Mouse (Mus musculus) forebrain, embryonic 16.5 days (tissue): ENCODE measurements around the gene Mrps36. TPM values are rescaled to one million over a fixed set of nuclear protein-coding genes. Genes with fewer than 3 reads are reported as not detected.
A peak's percentile ranks its signal among the peaks of the same experiment; 100 is the strongest.

Experiments
- ATAC-seq: fragments of 200-750 bp; cut with Nextera tagmentation; 2 replicates; pipeline ENCODE4 v1.8.0; 2017; ENCODE audit warnings: mild to moderate bottlenecking, moderate library complexity
- H3K27ac ChIP-seq: fragments of 300-500 bp; sonication (generic); 2 replicates; pipeline ENCODE4 v1.5.1; 2014; ENCODE audit warnings: low read length, control low read depth
- H3K27me3 ChIP-seq: fragments of 300-500 bp; sonication (generic); replicated peaks from 2 replicates; pipeline ENCODE4 v1.6.1; 2014; ENCODE audit warnings: low read length; ENCODE audit not compliant: control insufficient read depth, insufficient read depth
- H3K36me3 ChIP-seq: fragments of 300-500 bp; sonication (generic); 2 replicates; pipeline ENCODE4 v1.6.1; 2014; ENCODE audit not compliant: control insufficient read depth, insufficient read depth
- H3K4me1 ChIP-seq: fragments of 300-500 bp; sonication (generic); replicated peaks from 2 replicates; pipeline ENCODE4 v1.6.1; 2014; ENCODE audit warnings: low read length; ENCODE audit not compliant: control insufficient read depth, insufficient read depth
- H3K4me2 ChIP-seq: fragments of 300-500 bp; sonication (generic); 2 replicates; pipeline ENCODE4 v1.6.1; 2014; ENCODE audit warnings: mild to moderate bottlenecking, low read length, control low read depth
- H3K4me3 ChIP-seq: fragments of 300-500 bp; sonication (generic); replicated peaks from 2 replicates; pipeline ENCODE4 v1.5.1; 2014; ENCODE audit warnings: mild to moderate bottlenecking, low read length, control low read depth
- H3K9ac ChIP-seq: fragments of 300-500 bp; sonication (generic); replicated peaks from 2 replicates; pipeline ENCODE4 v1.6.1; 2014; ENCODE audit warnings: low read depth, low read length, control low read depth
- H3K9me3 ChIP-seq: fragments of 300-500 bp; sonication (generic); 2 replicates; pipeline ENCODE4 v1.6.1; 2016; ENCODE audit warnings: low read length; ENCODE audit not compliant: control insufficient read depth
- WGBS: fragments of 180-500 bp; shearing (Covaris S2); extraction: QIAGEN DNeasy Blood & Tissue Kit; methylation state at CpG from one replicate; pipeline ENCODE4 v1.1.7; 2014; 5-methylcytosine and 5-hydroxymethylcytosine counted together
- polyA plus RNA-seq: library from polyadenylated mRNA; unstranded; fragments of >200 nt; fragmentation: Nextera tagmentation; extraction: Ambion mirVana; gene quantifications from 2 replicates; pipeline ENCODE4 v1.2.1, GENCODE M21; 2015

The Mrps36 gene
- polyA plus RNA-seq, 1 experiment from 2014 or later = 112 TPM

DNA sequence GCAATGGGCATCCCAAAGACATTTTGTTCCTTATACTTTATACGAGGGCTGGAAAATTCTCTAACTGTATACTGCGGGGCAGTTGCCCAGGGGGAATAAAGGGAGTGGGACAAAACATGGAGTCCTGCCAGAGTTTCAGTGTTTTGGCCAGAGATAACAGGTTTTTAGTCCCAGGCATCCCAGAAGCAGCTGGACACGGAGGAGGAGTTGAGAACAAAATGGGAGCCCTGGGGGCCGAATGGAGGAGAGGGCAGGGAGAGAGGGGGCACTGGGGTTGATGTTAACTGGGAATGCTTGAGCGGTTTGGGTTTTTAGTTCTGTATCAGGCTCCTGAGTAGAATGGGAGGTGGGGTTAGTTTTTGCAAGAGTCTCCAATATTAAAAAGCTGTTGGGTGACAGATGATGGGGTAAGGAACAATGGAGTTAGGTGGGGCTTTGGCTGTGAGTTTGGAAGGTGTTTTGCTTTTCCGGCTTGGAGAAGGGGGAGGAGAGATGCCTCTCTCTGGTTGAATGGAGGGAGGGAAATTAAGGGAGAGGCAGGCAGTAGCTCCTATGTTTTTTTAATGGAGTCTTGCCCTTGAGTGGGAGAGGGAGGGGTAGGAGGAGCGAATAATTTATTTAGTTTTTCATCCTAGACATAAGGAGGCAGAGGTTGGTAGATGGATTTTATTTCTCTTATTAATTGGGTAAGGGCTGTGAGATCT is 20.3 kb downstream of the Mrps36 start:
- 54% methylated on average over 7 of the region's 7 CpGs for WGBS
- Histone ChIP-seq H3K9me3 (no peaks in the 10 kb centered on the region), H3K27me3 (no peaks in the 10 kb centered on the region), H3K9ac (no peak overlapping the region), H3K4me2 (no peak overlapping the region), H3K36me3 (peaks cover 6% of the 10 kb centered on the region; the same call in 1 of the 2 replicates), H3K27ac (no peak overlapping the region), H3K4me1 (peaks cover 15% of the 10 kb centered on the region), H3K4me3 (no peak overlapping the region)
- peak; percentile 58; the same call in 1 of the 2 replicates for ATAC-seq

DNA sequence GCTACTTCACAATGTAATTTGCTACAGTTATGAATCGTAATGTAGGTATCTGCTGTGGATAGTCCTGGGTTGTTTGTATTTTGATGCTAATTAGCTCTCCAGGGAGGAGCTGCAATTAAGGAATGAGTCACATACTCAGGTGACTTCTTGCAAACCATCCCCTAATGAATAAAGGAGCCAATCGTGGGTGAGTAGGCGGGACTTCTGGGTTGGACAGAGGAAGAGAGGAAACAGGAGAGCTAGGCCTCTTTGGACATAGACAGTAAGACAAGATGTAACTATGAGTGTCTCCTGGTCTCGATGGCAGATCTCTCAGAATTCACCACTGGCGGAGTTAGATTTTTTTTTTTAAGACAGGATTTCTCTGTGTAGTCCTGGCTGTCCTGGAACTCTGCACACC is 22.8 kb downstream of the Mrps36 start:
- H3K4me1 ChIP-seq = peaks cover 7% of the 10 kb centered on the region; the same call in 1 of the 2 replicates
- peaks cover 21% of the 10 kb centered on the region; the same call in 1 of the 2 replicates for H3K36me3 ChIP-seq
- H3K9ac ChIP-seq = no peak overlapping the region
- no peak for ATAC-seq
- no peaks in the 10 kb centered on the region for H3K9me3 ChIP-seq
- H3K27ac ChIP-seq = no peak overlapping the region
- H3K27me3 ChIP-seq = no peaks in the 10 kb centered on the region
- H3K4me3 ChIP-seq = no peak overlapping the region
- H3K4me2 ChIP-seq = no peak overlapping the region
- WGBS = 85% methylated on average over 5 of the region's 5 CpGs

DNA sequence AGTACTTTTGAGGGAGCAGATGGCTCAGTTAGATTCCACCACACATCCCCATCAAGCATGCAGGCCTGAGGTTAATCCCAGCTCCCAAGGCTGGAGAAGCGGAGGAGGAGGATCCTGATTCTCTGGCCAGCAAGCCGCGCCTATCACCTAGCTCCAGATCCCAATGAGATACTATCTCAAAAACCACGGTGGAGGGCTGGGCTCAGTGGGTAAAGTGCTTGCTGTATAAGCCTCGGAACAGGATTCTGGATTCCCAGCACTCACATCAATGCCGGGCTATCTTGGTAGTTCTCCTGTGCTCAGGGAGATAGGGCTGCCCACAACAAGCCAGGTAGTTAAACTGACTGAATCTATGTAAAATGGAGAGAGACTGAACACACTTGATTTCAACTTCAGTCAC is 29.0 kb downstream of the Mrps36 start:
- ATAC-seq = no peak
- 95% methylated on average over 6 of the region's 6 CpGs for WGBS
- H3K27me3 ChIP-seq = no peaks in the 10 kb centered on the region
- no peak overlapping the region for H3K27ac ChIP-seq
- H3K4me3 ChIP-seq = no peak overlapping the region
- H3K36me3 ChIP-seq = peaks cover 33% of the 10 kb centered on the region
- no peak overlapping the region for H3K4me2 ChIP-seq
- H3K9me3 ChIP-seq = no peaks in the 10 kb centered on the region
- no peak overlapping the region for H3K9ac ChIP-seq
- no peaks in the 10 kb centered on the region for H3K4me1 ChIP-seq

DNA sequence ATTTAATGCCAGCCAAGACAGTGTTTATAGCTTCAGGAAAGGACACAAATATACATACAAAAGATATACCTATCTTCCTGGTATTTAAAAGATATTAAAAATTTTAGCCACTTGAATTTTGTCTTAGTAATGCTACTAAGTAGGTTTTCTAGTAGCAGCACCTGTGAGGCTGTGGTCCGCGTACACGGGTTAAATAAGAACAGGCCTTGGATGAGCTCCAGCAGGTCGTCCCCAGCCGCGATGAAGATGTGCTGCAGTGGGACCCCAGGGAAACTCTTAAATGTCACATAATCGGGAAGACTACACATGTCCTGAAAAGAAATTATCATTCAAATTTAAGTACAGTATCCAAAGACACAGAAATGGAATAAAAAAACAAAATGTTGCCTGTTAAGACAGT is 38.3 kb downstream of the Mrps36 start:
- no peak overlapping the region for H3K4me2 ChIP-seq
- peaks cover 59% of the 10 kb centered on the region for H3K36me3 ChIP-seq
- no peaks in the 10 kb centered on the region for H3K4me1 ChIP-seq
- H3K27me3 ChIP-seq = no peaks in the 10 kb centered on the region
- H3K9ac ChIP-seq = no peak overlapping the region
- no peak overlapping the region for H3K27ac ChIP-seq
- 95% methylated on average over 7 of the region's 7 CpGs for WGBS
- no peaks in the 10 kb centered on the region for H3K9me3 ChIP-seq
- no peak overlapping the region for H3K4me3 ChIP-seq
- ATAC-seq = no peak

DNA sequence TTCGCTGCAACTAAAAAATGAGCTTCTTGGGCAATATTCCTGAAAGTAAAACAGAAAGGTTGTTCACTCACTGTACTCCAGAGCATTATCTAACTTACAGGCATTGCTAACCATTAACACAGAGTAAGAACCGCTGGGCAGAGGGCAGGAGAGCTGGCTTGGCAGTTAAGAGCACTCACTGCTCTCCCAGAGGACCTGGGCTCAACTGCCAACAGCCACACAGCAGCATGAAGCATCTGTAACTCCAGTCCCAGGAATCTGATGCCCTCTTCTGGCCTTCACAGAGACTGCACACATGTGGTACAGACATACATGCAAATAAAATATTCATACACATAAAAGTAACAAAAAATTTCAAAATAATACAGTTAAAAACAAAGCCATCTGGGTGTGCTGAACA is 41.0 kb downstream of the Mrps36 start:
- Histone ChIP-seq H3K4me3 (no peak overlapping the region), H3K4me2 (no peak overlapping the region), H3K27me3 (no peaks in the 10 kb centered on the region), H3K9me3 (no peaks in the 10 kb centered on the region), H3K27ac (no peak overlapping the region), H3K36me3 (peaks cover 51% of the 10 kb centered on the region), H3K9ac (no peak overlapping the region), H3K4me1 (no peaks in the 10 kb centered on the region)
- ATAC-seq = no peak
- WGBS = 94% methylated on average over 2 of the region's 2 CpGs

DNA sequence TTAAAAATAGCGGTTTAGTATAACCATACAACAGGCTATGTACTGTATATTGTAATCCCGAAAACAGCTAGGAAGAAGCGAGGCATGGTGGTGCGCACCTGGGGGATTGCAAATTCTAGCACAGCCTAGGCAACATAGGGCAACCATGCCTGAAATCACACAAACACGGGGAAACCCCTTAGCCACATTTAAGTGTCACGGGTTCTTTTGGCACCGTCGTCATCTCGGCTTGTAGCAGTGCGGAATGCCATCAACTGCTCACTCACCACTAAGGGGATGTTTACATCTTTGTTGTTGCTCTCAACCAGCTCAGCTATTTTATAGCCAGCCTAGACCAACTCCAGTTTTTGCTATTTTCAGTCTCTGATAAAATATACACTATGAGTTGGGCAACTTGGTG is 45.6 kb downstream of the Mrps36 start:
- no peak overlapping the region for H3K9ac ChIP-seq
- peaks cover 31% of the 10 kb centered on the region for H3K36me3 ChIP-seq
- WGBS = 95% methylated on average over 10 of the region's 10 CpGs
- no peak overlapping the region for H3K4me3 ChIP-seq
- H3K9me3 ChIP-seq = no peaks in the 10 kb centered on the region
- ATAC-seq = no peak
- no peak overlapping the region for H3K4me2 ChIP-seq
- no peak overlapping the region for H3K27ac ChIP-seq
- H3K27me3 ChIP-seq = no peaks in the 10 kb centered on the region
- H3K4me1 ChIP-seq = no peaks in the 10 kb centered on the region

DNA sequence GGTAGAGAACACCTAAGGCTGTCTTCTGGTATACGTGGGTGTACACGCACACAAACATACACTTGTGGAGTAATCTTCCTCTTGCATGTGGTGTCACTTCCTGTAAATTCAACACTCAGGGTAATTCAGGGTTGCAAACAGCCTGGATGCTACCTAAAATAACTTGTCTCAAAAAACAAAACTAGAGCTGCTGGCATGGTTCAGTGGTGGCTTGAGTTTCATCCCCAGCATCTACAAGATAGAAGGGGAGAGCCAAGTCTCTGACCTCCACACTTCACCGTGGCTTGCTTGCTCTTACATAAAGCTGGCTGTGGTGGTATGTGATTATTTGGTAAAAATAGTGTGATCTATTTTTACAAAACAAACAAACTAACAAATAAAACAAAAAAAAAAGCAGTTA is 46.9 kb downstream of the Mrps36 start:
- H3K36me3 ChIP-seq = peaks cover 22% of the 10 kb centered on the region
- ATAC-seq = no peak
- no peaks in the 10 kb centered on the region for H3K27me3 ChIP-seq

DNA sequence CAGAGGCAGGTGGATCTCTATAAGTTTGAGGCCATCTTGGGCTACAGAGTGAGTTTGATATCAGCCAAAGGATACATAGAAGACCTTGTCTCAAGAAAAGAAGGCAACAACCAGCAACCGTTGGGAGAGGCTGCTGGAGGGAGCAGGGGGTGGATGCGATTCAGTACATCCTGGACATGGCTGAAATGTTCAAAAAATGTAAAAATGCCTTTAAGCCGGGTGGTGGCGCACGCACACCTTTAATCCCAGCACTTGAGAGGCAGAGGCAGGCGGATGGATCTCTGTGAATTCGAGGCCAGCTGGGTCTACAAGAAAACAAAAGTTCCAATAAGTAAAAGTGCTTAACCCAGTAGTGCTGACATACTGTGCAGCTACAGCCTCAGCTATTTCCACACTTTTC is 56.9 kb downstream of the Mrps36 start:
- H3K27me3 ChIP-seq = no peaks in the 10 kb centered on the region
- ATAC-seq = no peak
- no peaks in the 10 kb centered on the region for H3K9me3 ChIP-seq
- no peak overlapping the region for H3K9ac ChIP-seq
- H3K27ac ChIP-seq = no peak overlapping the region
- WGBS = 73% methylated on average over 7 of the region's 7 CpGs
- no peak overlapping the region for H3K4me3 ChIP-seq
- H3K4me2 ChIP-seq = no peak overlapping the region
- H3K36me3 ChIP-seq = no peaks in the 10 kb centered on the region
- no peaks in the 10 kb centered on the region for H3K4me1 ChIP-seq

More for the DNA sequence above, 46.9 kb downstream of the Mrps36 start:
- 92% methylated on average over 3 of the region's 3 CpGs for WGBS
- Histone ChIP-seq H3K9ac (no peak overlapping the region), H3K9me3 (no peaks in the 10 kb centered on the region), H3K4me1 (no peaks in the 10 kb centered on the region), H3K27ac (no peak overlapping the region), H3K4me3 (no peak overlapping the region), H3K4me2 (no peak overlapping the region)
